Mouse (Mus musculus) G1E (cell line): ENCODE results near the gene Cavin2.
A peak's percentile ranks its signal among the peaks of the same experiment; 100 is the strongest.

Experiments
- CTCF ChIP-seq: IDR thresholded peaks from 2 replicates; pipeline ENCODE4 v1.5.1; 2012; ENCODE audit warnings: low read depth, low read length, inconsistent platforms, mixed read lengths
- GATA1 ChIP-seq: IDR thresholded peaks from 2 replicates; pipeline ENCODE4 v1.6.1; 2012; ENCODE audit warnings: borderline replicate concordance, low read length, inconsistent platforms, mixed read lengths
- GATA2 ChIP-seq: IDR thresholded peaks from 2 replicates; pipeline ENCODE4 v1.6.1; 2012; ENCODE audit warnings: low read depth, low read length, inconsistent platforms, borderline replicate concordance
- TAL1 ChIP-seq: conservative IDR thresholded peaks from 2 replicates; pipeline ENCODE4 v1.6.1; 2012; ENCODE audit warnings: low read depth, low read length, inconsistent platforms, mixed read lengths

- TF ChIP-seq CTCF (peak; percentile 35; the same call in 1 of the 2 replicates), GATA1 (no peak), GATA2 (no peak), TAL1 (no peak)
Observed at GRCm38 (mm10) chr1:51347596-51347995, 58.7 kb downstream of the Cavin2 start.
